Mouse (Mus musculus): ENCODE measurements around the gene Gemin7.

DNA sequence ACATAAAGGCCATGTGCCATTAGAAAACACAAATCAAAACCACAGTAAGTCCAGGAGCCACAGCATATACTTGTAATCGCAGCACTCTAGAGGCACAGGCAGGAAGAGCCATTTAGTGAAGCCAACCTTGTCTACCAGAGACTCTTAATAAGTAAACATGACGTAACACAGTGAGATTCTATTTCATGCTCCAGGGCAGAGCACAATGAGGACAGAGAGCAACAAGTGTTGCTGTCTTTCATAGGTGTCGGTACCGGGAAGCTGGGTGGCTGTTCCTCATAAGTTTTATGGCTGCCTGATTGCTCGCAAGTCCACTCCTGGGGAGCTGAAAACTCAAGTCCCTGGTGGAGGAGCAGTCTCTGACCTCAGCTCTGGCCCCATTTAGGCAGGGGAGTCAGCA lies 25.8 kb downstream of the Gemin7 start:
- no peak for TF ChIP-seq CTCF (IDR thresholded peaks at IDR 0.05; ENCODE audit: low read depth, low read length)
- no peak for TF ChIP-seq POLR2A (IDR thresholded peaks at IDR 0.05; ENCODE audit: borderline replicate concordance, low read depth, low read length)
